Mouse (Mus musculus) fat pad, adult 2 months (tissue): ENCODE results near the gene Mfap1a.
"Not testable (repeated sequence)": the region's sequence is repeated elsewhere in the genome, so short reads cannot be mapped to it uniquely, and the experiment has no call there.

Source experiments
- DNase-seq: peaks from one replicate; pipeline ENCODE4 v3.0.0-alpha.2; 2011; ENCODE audit warnings: low read depth, low spot score; ENCODE audit errors: extremely low read depth

Gene Mfap1a

GRCm38 (mm10) chr2:121477491-121478266 is 28.8 kb downstream of the Mfap1a start:
- no peak for DNase-seq

DNA sequence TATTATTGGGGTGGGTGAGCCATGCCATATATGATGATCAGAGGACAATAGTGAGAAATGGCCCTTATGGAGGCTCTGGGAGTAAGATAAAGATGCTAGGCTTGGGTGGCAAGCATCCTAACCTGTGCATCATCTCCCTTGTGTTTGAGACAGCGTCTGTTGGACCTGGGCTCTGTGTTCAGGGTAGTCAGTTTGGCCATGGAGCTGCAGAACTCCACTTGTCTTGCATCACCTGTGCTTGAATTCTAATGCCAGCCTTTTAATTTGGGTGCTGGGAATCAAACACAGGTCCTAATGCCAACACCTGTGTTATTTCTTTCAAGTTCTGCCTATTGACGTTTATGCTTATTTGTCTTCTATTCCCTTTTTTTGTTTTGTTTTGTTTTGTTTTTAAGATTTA is 31.2 kb downstream of the Mfap1a start:
- DNase-seq, result not testable (repeated sequence)

DNA sequence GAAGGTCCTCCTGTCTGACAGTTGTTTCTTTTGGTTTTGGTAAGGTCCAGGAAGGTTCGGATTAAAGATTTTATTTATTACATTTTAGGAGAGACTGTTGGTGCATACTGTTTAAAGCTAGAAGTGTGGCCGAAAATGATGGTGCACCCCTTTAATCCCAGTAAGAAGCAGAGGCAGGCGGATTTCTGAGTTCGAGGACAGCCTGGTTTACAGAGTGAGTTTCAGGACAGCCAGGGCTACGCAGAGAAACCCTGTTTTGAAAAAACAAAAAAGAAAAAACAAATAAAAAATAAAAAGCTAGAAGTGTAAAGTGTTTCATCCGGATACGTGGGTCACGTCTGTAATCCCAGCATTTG is 32.3 kb downstream of the Mfap1a start:
- DNase-seq, result no peak

DNA sequence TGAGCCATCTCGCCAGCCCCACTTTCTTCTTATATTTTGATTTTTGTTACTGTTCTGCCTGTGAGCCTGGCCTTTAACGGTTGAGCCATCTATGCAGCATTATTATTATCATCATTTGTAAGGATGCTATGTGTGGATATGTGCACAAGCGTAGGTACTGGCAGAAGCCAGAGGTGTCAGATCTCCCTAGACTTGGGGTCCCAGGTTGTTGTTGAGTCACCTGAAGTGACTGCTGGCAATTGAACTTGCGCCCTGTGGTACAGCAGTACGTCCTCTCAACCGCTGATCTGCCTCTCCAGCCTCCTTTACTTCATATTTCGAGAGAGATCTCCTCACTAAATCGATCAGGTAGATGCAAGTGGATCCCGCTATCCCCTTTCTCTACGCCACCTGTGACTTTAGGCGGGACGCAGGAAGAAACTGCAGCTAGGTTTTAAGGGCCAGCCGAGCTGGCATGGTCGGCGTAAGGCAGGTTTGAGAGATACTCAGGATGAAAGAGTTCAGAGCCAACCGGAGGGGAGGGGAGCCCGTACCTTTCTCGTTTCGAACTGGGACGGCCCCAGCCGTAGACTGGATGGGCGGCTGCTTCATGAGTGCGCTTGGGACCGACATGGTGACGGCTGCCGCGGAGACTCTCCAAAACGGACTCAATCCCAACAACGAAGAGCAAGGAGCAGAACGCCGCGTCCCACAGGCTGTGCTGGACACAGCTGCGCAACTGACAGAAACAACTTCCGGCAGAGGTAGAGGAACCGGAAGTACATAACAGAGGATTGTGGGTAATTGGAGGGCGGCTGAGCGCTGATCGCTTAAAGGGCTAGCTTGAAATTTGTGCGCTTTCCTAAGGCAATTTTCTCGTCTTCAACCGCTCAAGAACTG is 32.9 kb downstream of the Mfap1a start, which contains the start of gene Mfap1b:
TSS of gene Mfap1b (minus strand) at position 767 of the 879 bp plus-strand sequence.
- DNase-seq, result peak; percentile 65

- not testable (repeated sequence) for DNase-seq
These were observed 33.7 kb downstream of the Mfap1a start for GRCm38 (mm10) chr2:121472783-121473182.

DNA sequence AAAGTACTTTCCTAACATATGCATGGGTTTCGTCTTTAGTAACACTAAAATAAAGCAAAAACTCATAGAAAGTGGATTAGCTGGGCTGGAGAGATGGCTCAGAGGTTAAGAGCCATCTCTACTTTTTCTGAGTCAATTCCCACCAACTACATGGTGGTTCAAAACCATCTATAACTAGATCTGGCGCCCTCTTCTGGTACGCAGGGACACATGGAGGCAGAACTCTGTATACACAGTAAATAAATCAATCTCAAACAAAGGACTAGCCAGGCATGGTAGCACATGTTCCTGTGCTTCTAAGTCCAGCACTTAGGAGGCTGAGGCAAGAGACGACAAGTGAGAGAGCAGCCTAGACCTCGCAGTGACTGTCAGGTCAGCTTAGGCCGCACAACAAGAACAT is 37.5 kb downstream of the Mfap1a start:
- DNase-seq, result not testable (repeated sequence)

GRCm38 (mm10) chr2:121460071-121460470 is 46.4 kb downstream of the Mfap1a start:
- no peak for DNase-seq

GRCm38 (mm10) chr2:121456692-121457642 is 49.5 kb downstream of the Mfap1a start, which contains the start of gene Serinc4:
Gene Serinc4 (minus strand): TSS chr2:121456781.
- DNase-seq, result peak; percentile 33

DNA sequence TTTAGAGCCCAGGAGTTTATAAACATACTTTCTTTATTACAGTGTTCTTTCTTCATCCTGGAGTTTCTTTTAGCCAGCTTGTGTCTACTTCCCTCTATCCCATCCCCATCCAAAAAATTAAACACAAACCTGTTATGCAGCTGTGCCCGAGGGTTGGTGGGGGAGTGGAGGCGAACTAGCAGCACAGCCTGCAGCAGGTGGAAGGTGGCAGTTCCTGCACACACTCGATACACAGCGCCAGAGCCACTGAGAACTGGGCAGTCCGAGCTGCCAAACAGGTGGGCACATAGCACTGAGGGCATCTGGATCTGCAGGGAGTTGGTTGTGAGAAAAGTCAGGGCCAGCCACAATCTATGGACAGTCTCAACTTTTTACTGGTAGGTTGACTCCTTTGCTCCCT is 50.9 kb downstream of the Mfap1a start:
- no peak for DNase-seq

- DNase-seq, result no peak
These were observed 52.5 kb downstream of the Mfap1a start for GRCm38 (mm10) chr2:121453917-121454316.

DNA sequence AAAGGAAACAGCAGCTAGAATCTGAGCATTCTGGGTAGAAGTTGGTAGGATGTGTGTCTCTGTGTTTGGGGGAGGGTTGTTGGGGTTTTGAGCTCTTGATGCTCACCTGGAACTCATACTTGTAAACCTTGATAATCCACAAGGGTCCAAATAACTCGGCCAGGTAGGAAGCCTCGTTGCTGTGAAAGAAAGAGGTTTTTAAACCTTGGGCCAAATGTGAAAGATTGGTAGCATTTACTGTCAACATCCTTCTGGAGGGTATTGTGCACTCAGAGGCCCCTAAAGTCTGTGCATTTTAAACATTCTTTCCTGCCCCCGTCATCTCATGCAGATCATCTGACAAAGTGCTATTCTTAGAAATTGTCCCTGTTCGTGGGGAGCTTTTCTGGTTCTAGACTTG is 53.5 kb downstream of the Mfap1a start, which contains the start of gene Hypk:
TSS of gene Hypk (plus strand) at position 301 of the 400 bp plus-strand sequence.
- DNase-seq, result no peak

GRCm38 (mm10) chr2:121452361-121452760 is 54.1 kb downstream of the Mfap1a start:
- no peak for DNase-seq

- no peak for DNase-seq
These were observed 56.4 kb downstream of the Mfap1a start for GRCm38 (mm10) chr2:121450093-121450492.

DNA sequence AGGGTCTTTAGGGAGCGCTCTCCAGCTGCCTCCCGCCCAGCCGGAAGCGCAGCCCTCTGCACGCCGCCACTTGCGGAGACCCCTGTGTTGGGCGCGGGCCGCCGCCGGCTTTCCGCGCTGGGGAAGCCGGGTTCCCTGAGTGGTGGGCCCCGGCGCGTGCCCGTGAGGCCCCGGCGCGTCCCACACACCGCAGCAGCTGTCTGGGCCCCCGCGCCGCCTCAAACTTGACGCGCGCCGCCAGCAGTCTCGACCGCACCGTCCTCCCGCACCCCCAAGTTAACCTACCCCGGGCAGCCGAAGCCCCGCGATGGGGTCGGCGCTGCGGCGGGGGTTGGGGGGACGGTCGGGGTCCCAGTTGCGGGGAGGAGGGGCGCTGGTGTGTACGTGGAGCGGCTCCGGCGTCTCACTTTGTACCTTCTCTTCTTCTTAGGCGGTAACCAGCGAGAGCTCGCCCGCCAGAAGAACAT is 56.9 kb downstream of the Mfap1a start:
- DNase-seq, result no peak

DNA sequence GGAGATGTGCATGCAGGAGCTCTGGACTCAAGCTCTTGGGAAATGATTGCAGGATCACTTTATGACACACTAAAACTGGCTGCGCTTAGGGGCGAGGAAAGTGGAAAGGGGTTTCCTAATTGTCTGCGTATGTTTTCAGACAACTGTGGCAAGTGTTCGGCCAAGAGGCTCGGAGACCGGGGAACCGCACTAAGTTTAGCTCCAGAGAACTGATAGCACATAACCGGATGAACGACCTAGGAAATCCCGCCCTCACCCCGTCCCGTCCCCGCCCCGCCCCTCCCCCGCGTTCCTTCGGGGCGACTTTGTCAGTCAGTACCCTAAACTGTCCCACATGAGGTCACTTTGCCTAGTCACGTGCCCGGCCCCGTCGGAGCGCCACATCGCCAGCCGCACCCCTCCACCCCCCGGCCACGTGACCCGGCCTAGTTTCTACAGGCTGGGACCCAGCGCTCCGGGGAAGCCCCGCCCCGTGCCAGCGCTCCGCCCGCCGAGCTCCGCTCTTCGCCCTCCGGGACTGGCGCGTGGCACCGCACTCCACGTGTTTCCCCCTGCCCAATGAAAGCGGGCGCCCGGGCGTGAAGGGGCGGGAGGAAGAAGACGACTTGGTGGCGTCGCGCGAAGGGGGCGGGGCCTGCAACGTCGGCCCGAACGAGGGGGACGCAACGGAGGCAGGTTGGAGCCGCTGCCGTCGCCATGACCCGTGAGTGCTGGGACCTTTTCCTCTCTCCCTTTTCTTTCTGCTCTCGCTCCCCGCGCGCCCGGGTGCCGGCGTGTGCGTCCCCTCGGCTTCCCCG is 57.5 kb downstream of the Mfap1a start, which contains the start of gene Serf2:
TSS of gene Serf2 (plus strand) at position 457 of the 797 bp plus-strand sequence.
- DNase-seq, result peak; percentile 80

DNA sequence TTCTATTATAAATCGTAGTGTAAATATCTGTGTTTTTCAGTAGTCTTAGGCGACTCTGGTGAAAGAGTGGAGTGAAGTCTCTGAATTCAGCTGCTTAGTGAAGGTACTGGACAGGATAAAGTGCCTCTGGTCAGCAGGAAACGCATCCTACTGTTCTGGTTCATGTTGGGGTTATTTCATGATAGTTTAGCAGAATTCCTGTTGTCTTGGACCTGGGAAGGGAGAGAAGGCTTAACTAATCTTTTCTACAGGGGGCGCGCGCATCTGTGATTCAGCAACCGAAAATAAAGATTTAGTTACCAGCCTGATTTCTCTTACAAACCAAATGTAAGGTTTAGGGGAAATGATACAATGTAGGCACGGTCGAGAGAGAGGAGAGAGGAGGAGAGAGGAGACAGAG is 58.3 kb downstream of the Mfap1a start:
- DNase-seq, result no peak

DNA sequence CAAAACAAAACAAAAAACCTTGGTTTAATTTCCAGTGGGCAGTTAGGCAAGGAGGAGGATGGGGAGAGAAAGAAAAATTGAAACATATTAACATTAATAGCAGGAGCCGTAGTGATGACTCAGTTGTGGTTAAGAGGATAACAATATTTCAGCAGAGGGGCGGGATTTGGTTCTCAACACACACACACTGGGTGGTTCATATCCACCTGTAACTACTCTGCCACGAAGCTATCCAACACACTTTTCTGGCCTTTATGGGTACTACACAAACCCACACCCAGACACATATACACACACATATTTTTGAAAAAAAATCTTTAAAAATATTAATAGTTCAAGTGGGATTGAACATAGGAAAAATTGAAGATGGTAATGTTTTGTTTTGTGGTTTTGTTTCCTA is 59.5 kb downstream of the Mfap1a start:
- no peak for DNase-seq

GRCm38 (mm10) chr2:121446506-121446905 is 60.0 kb downstream of the Mfap1a start:
- no peak for DNase-seq

DNA sequence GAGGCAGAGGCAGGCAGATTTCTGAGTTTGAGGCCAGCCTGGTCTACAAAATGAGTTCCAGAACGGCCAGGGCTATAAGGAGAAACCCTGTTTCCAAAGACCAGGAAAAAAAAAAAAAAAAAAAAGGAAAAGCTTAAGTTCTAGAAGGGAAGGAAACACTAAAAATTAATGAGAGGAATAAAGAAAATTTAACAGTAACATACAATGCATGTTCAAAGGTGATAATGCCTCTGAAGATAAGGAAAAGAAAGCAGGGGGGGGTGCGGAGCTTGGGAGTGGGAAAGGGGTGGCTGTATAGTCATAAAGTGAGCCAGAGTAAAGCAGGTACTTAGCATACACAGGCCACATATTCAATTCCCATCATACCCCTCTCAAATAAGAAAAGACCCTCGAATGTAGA is 61.3 kb downstream of the Mfap1a start:
- no peak for DNase-seq

DNA sequence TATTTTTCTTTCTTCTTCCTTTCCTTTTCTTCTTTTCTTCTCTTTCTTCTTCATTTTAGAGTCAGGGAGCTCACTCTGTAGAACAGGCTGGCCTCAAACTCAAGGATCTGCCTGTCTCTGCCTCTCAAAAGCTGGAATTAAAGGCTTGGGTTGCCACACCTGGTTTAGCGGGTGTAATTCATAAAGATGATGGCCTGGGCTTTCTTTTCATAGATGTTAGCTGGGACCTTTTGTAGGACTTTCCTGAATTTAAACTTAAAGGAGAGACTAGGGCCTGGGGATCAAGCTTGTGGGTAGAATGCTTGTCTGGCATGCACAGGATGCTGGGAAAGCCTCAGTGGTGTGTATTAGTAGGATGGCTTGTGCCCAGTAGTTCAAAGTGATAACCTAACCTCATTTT is 62.3 kb downstream of the Mfap1a start, which contains the start of gene Ell3:
TSS of gene Ell3 (minus strand) at position 101 of the 400 bp plus-strand sequence.
- no peak for DNase-seq
